Mouse (Mus musculus): Measurements from ENCODE around the gene Gm10840. TPM values are rescaled to one million over a fixed set of nuclear protein-coding genes. Genes with fewer than 3 reads are reported as not detected.
A peak's percentile ranks its signal among the peaks of the same experiment; 100 is the strongest.
"Not testable (repeated sequence)": the region's sequence is repeated elsewhere in the genome, so short reads cannot be mapped to it uniquely, and the experiment has no call there.

Gm10840 gene
- polyA plus RNA-seq, 1 experiment from 2014 or later = not detected

- no peak for ATAC-seq (ENCODE audit: insufficient read depth, low FRiP score, low read depth)
Observed at GRCm38 (mm10) chr11:106191716-106192115, 31.1 kb downstream of the Gm10840 start.

GRCm38 (mm10) chr11:106192241-106192640, 31.6 kb downstream of the Gm10840 start:
- Histone ChIP-seq H3K9me3 (no peaks in the 10 kb centered on the region), H3K4me3 (replicated peaks) (peak overlapping the region; percentile 77), H3K27me3 (replicated peaks) (no peaks in the 10 kb centered on the region), H3K4me1 (peaks cover 5% of the 10 kb centered on the region; the same call in 1 of the 2 replicates), H3K9ac (no peak overlapping the region), H3K27ac (no peak overlapping the region), H3K4me2 (peak overlapping the region; percentile 66), H3K36me3 (0 out of 2 replicates have a peak, but pooled peaks cover 8% of the 10 kb centered on the region)
- 75% methylated on average over 5 of the region's 5 CpGs for WGBS
- ATAC-seq (ENCODE audit: insufficient read depth, low FRiP score, low read depth) = no peak

More at GRCm38 (mm10) chr11:106191716-106192115, 31.1 kb downstream of the Gm10840 start:
- no peak overlapping the region for H3K4me3 ChIP-seq (replicated peaks)
- no peak overlapping the region for H3K4me2 ChIP-seq
- H3K9ac ChIP-seq = no peak overlapping the region
- H3K27me3 ChIP-seq (replicated peaks) = no peaks in the 10 kb centered on the region
- no peak overlapping the region for H3K27ac ChIP-seq
- WGBS = 92% methylated on average over 3 of the region's 3 CpGs
- 0 out of 2 replicates have a peak, but pooled peaks cover 3% of the 10 kb centered on the region for H3K36me3 ChIP-seq
- H3K9me3 ChIP-seq = no peaks in the 10 kb centered on the region
- H3K4me1 ChIP-seq = peaks cover 5% of the 10 kb centered on the region; the same call in 1 of the 2 replicates

- peak; percentile 36 for ATAC-seq (ENCODE audit: insufficient read depth, low FRiP score, low read depth)
- H3K27me3 ChIP-seq (replicated peaks) = no peaks in the 10 kb centered on the region
- H3K4me2 ChIP-seq = peak overlapping the region; percentile 66
- no peaks in the 10 kb centered on the region for H3K9me3 ChIP-seq
- WGBS = 9% methylated on average over 19 of the region's 19 CpGs
- peak overlapping the region; percentile 88 for H3K27ac ChIP-seq
- peaks cover 5% of the 10 kb centered on the region; the same call in 1 of the 2 replicates for H3K4me1 ChIP-seq
- H3K4me3 ChIP-seq (replicated peaks) = peak overlapping the region; percentile 77
- peak overlapping the region; percentile 75 for H3K9ac ChIP-seq
- 0 out of 2 replicates have a peak, but pooled peaks cover 13% of the 10 kb centered on the region for H3K36me3 ChIP-seq
Observed at GRCm38 (mm10) chr11:106192657-106193370, 32.2 kb downstream of the Gm10840 start.

- peak overlapping the region; percentile 66 for H3K4me2 ChIP-seq
- peak overlapping the region; percentile 75 for H3K9ac ChIP-seq
- peak; percentile 98 for ATAC-seq (ENCODE audit: insufficient read depth, low FRiP score, low read depth)
- H3K4me3 ChIP-seq (replicated peaks) = peak overlapping the region; percentile 77
- peaks cover 17% of the 10 kb centered on the region; the same call in 1 of the 2 replicates for H3K36me3 ChIP-seq
- WGBS = under 1% methylated on average over 42 of the region's 44 CpGs
- peaks cover 5% of the 10 kb centered on the region; the same call in 1 of the 2 replicates for H3K4me1 ChIP-seq
- H3K27me3 ChIP-seq (replicated peaks) = no peaks in the 10 kb centered on the region
- H3K9me3 ChIP-seq = no peaks in the 10 kb centered on the region
- H3K27ac ChIP-seq = peak overlapping the region; percentile 88
Observed at GRCm38 (mm10) chr11:106193371-106194154, 32.9 kb downstream of the Gm10840 start.

GRCm38 (mm10) chr11:106194155-106194541, 33.5 kb downstream of the Gm10840 start:
- Histone ChIP-seq H3K4me1 (peaks cover 5% of the 10 kb centered on the region; the same call in 1 of the 2 replicates), H3K9me3 (no peaks in the 10 kb centered on the region), H3K36me3 (peaks cover 17% of the 10 kb centered on the region; the same call in 1 of the 2 replicates), H3K27ac (peak overlapping the region; percentile 76), H3K4me3 (replicated peaks) (peak overlapping the region; percentile 77), H3K4me2 (peak overlapping the region; percentile 66), H3K9ac (peak overlapping the region; percentile 37), H3K27me3 (replicated peaks) (no peaks in the 10 kb centered on the region)
- WGBS = 29% methylated on average over 3 of the region's 3 CpGs
- no peak for ATAC-seq (ENCODE audit: insufficient read depth, low FRiP score, low read depth)

- Histone ChIP-seq H3K9me3 (no peaks in the 10 kb centered on the region), H3K27ac (no peak overlapping the region), H3K9ac (no peak overlapping the region), H3K4me3 (replicated peaks) (no peak overlapping the region), H3K4me2 (no peak overlapping the region), H3K4me1 (peaks cover 5% of the 10 kb centered on the region; the same call in 1 of the 2 replicates), H3K36me3 (peaks cover 17% of the 10 kb centered on the region; the same call in 1 of the 2 replicates), H3K27me3 (replicated peaks) (no peaks in the 10 kb centered on the region)
- 91% methylated on average over 7 of the region's 7 CpGs for WGBS
- no peak for ATAC-seq (ENCODE audit: insufficient read depth, low FRiP score, low read depth)
Observed at GRCm38 (mm10) chr11:106194891-106195290, 34.2 kb downstream of the Gm10840 start.

- Histone ChIP-seq H3K9me3 (no peaks in the 10 kb centered on the region), H3K4me3 (replicated peaks) (no peak overlapping the region), H3K36me3 (peaks cover 17% of the 10 kb centered on the region; the same call in 1 of the 2 replicates), H3K9ac (no peak overlapping the region), H3K4me2 (no peak overlapping the region), H3K27ac (no peak overlapping the region), H3K4me1 (peaks cover 2% of the 10 kb centered on the region; the same call in 1 of the 2 replicates), H3K27me3 (replicated peaks) (no peaks in the 10 kb centered on the region)
- no peak for ATAC-seq (ENCODE audit: insufficient read depth, low FRiP score, low read depth)
Observed at GRCm38 (mm10) chr11:106195341-106195740, 34.7 kb downstream of the Gm10840 start.

- H3K4me1 ChIP-seq = 0 out of 2 replicates have a peak, but pooled peaks cover 2% of the 10 kb centered on the region
- H3K9me3 ChIP-seq = no peaks in the 10 kb centered on the region
- no peak overlapping the region for H3K9ac ChIP-seq
- H3K27ac ChIP-seq = no peak overlapping the region
- no peak overlapping the region for H3K4me3 ChIP-seq (replicated peaks)
- no peak overlapping the region for H3K4me2 ChIP-seq
- no peaks in the 10 kb centered on the region for H3K27me3 ChIP-seq (replicated peaks)
- 72% methylated on average over 4 of the region's 4 CpGs for WGBS
- H3K36me3 ChIP-seq = peaks cover 37% of the 10 kb centered on the region
- ATAC-seq (ENCODE audit: insufficient read depth, low FRiP score, low read depth) = no peak
Observed at GRCm38 (mm10) chr11:106198277-106198676, 37.6 kb downstream of the Gm10840 start.

GRCm38 (mm10) chr11:106199997-106200396, 39.3 kb downstream of the Gm10840 start:
- ATAC-seq (ENCODE audit: insufficient read depth, low FRiP score, low read depth); H3K9ac ChIP-seq; H3K27ac ChIP-seq; H3K4me1 ChIP-seq; H3K9me3 ChIP-seq; H3K4me2 ChIP-seq; H3K4me3 ChIP-seq (replicated peaks); H3K27me3 ChIP-seq (replicated peaks): not testable (repeated sequence)
- H3K36me3 ChIP-seq = peaks cover 48% of the 10 kb centered on the region
- 91% methylated on average over 7 of the region's 7 CpGs for WGBS

GRCm38 (mm10) chr11:106200756-106201155, 40.1 kb downstream of the Gm10840 start:
- 76% methylated on average over 6 of the region's 6 CpGs for WGBS
- no peak overlapping the region for H3K9ac ChIP-seq
- peaks cover 50% of the 10 kb centered on the region for H3K36me3 ChIP-seq

GRCm38 (mm10) chr11:106201337-106202122, 40.9 kb downstream of the Gm10840 start:
- WGBS = 88% methylated on average over 19 of the region's 19 CpGs

More at GRCm38 (mm10) chr11:106200756-106201155, 40.1 kb downstream of the Gm10840 start:
- Histone ChIP-seq H3K4me3 (replicated peaks) (no peak overlapping the region), H3K4me2 (no peak overlapping the region), H3K9me3 (no peaks in the 10 kb centered on the region), H3K27ac (no peak overlapping the region), H3K4me1 (no peaks in the 10 kb centered on the region), H3K27me3 (replicated peaks) (no peaks in the 10 kb centered on the region)
- no peak for ATAC-seq (ENCODE audit: insufficient read depth, low FRiP score, low read depth)

More at GRCm38 (mm10) chr11:106201337-106202122, 40.9 kb downstream of the Gm10840 start:
- Histone ChIP-seq H3K4me1 (no peaks in the 10 kb centered on the region), H3K9me3 (no peaks in the 10 kb centered on the region), H3K4me2 (no peak overlapping the region), H3K27me3 (replicated peaks) (no peaks in the 10 kb centered on the region), H3K27ac (no peak overlapping the region), H3K36me3 (peaks cover 49% of the 10 kb centered on the region), H3K9ac (no peak overlapping the region), H3K4me3 (replicated peaks) (no peak overlapping the region)
- no peak for ATAC-seq (ENCODE audit: insufficient read depth, low FRiP score, low read depth)

Measured in stomach, embryonic 15.5 days (tissue).